Mouse (Mus musculus): Measurements from ENCODE around the gene Cap2. TPM values are rescaled to one million over a fixed set of nuclear protein-coding genes. Genes with fewer than 3 reads are reported as not detected.

The Cap2 gene
- polyA plus RNA-seq, 1 experiment from 2014 or later: 7.3 TPM

DNA sequence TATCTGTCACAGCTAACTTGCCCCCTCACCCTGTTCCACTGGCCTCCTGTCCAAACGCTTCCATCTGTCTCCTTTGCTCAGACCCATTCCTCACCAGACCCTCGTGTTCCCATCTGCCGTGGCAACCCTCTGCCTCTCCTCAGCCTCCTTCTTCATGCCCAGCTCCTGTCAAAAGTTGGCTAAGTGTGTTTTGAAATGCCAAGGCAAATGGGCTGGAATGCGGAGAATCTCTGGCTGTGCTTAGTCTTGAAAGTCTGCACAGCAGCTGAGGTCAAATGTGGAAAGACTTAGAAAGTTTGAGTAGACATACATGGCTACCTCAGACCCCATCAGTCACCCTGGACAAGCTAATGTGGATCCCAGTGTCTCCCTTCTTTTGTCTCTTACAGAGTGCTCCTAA is 21.1 kb downstream of the Cap2 start:
- H3K27ac ChIP-seq (ENCODE audit: low read length): no peak overlapping the region

DNA sequence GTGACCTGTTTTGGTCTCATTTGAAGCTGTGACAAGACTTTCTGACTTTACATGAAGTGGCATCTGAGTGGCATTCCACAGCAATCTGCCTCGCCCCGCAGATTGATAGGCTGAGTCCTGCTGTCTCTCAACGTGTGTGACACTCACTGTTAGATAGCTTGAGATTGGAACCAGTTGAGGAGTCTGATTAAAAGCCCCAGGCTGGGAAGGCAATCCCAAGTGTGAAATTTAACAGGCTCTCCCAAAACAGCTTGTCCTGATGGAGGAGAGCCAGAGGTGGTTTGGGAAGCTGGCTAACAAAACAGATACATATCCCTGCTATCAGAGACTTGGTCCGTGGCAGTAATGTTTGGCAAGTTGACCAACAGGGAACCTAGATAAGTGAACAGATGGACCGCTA is 21.6 kb downstream of the Cap2 start:
- Histone ChIP-seq H3K27ac (ENCODE audit: low read length) (no peak overlapping the region), H3K27me3 (ENCODE audit: insufficient read depth, low read length) (no peaks in the 10 kb centered on the region), H3K4me3 (ENCODE audit: low read length) (no peak overlapping the region), H3K4me1 (ENCODE audit: insufficient read depth, low read length) (no peaks in the 10 kb centered on the region), H3K9ac (replicated peaks; ENCODE audit: low read length) (no peak overlapping the region), H3K36me3 (ENCODE audit: insufficient read depth, low read length) (no peaks in the 10 kb centered on the region), H3K9me3 (ENCODE audit: low read length) (no peaks in the 10 kb centered on the region), H3K4me2 (replicated peaks; ENCODE audit: low read depth, low read length) (no peak overlapping the region)
- no peak for ATAC-seq (ENCODE audit: low FRiP score, low TSS enrichment)
- WGBS: 37% methylated on average over 5 of the region's 5 CpGs

More for the DNA sequence above, 21.1 kb downstream of the Cap2 start:
- no peak for ATAC-seq (ENCODE audit: low FRiP score, low TSS enrichment)
- H3K4me2 ChIP-seq (replicated peaks; ENCODE audit: low read depth, low read length): no peak overlapping the region
- no peaks in the 10 kb centered on the region for H3K27me3 ChIP-seq (ENCODE audit: insufficient read depth, low read length)
- H3K36me3 ChIP-seq (ENCODE audit: insufficient read depth, low read length): no peaks in the 10 kb centered on the region
- H3K9me3 ChIP-seq (ENCODE audit: low read length): no peaks in the 10 kb centered on the region
- H3K9ac ChIP-seq (replicated peaks; ENCODE audit: low read length): no peak overlapping the region
- H3K4me1 ChIP-seq (ENCODE audit: insufficient read depth, low read length): no peaks in the 10 kb centered on the region
- WGBS: 51% methylated on average over 4 of the region's 4 CpGs
- no peak overlapping the region for H3K4me3 ChIP-seq (ENCODE audit: low read length)

DNA sequence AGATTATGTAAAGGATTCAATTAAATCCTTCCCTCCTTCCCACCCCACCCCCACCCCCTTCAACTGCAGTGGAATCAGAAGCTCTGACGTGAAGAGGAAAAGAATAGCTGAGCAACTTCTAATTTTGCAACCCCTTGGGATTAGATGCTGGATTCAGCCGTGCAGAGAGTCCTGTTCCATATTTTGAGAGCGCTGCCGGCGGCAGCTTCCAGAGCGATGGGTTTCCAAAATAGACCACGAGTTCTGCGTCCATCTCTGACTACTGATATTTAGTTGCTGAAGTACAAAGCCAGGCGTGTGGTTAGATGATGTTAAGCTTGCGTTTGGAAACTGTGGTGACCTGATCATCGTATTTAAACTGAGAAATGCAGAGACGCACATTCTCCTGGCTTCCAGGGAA is 22.1 kb downstream of the Cap2 start:
- Histone ChIP-seq H3K9ac (replicated peaks; ENCODE audit: low read length) (no peak overlapping the region), H3K27ac (ENCODE audit: low read length) (no peak overlapping the region)

DNA sequence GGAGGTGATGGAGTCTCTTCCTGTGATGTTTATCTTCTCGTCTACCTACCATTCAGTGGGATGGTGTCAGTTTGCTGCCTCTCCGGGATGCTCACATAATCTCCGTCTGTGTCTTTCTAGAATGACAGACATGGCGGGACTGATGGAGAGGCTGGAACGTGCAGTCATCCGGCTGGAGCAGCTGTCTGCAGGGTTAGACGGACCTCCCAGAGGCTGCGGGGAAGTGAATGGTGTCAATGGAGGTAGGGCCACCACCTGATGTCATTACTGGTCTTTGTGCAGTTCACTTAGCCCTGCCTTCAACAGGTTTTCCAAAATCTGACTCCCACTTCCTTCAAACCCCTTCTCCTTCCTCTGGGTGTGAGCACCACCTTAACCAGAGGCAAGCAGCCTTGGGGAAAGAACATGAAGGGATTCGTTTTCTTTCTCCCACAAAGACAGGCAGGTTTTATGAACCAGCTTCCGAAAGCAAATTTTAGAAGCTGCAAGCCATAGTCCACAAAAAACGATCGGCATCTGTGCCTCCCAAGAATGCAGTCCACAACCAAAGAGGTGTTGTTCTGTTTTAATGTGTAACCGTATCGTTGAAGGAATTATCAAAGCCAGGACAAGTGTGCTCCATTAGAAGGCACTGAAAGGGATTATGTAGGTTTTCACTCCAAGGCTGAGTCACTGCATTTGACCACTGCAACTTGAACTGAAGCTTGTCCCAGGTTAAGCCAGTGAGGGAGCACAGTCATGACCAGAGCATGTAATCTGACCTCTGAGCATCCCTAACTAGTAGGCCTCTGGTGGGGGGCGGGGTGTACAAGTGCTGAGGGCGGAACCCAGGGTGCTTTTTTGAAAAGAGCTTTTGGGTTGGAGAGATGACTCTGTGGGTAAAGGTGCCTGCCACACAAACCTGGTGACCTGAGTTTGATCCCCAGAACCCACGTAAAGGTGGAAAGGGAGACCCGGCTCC is 23.9 kb downstream of the Cap2 start:
- Histone ChIP-seq H3K27me3 (ENCODE audit: insufficient read depth, low read length) (no peaks in the 10 kb centered on the region), H3K9me3 (ENCODE audit: low read length) (no peaks in the 10 kb centered on the region), H3K27ac (ENCODE audit: low read length) (no peak overlapping the region), H3K36me3 (ENCODE audit: insufficient read depth, low read length) (no peaks in the 10 kb centered on the region), H3K4me2 (replicated peaks; ENCODE audit: low read depth, low read length) (no peak overlapping the region), H3K9ac (replicated peaks; ENCODE audit: low read length) (no peak overlapping the region), H3K4me3 (ENCODE audit: low read length) (no peak overlapping the region), H3K4me1 (ENCODE audit: insufficient read depth, low read length) (no peaks in the 10 kb centered on the region)
- WGBS: 66% methylated on average over 18 of the region's 18 CpGs
- ATAC-seq (ENCODE audit: low FRiP score, low TSS enrichment): no peak

More for the DNA sequence above, 22.1 kb downstream of the Cap2 start:
- Histone ChIP-seq H3K27me3 (ENCODE audit: insufficient read depth, low read length) (no peaks in the 10 kb centered on the region), H3K36me3 (ENCODE audit: insufficient read depth, low read length) (no peaks in the 10 kb centered on the region), H3K9me3 (ENCODE audit: low read length) (no peaks in the 10 kb centered on the region), H3K4me1 (ENCODE audit: insufficient read depth, low read length) (no peaks in the 10 kb centered on the region), H3K4me2 (replicated peaks; ENCODE audit: low read depth, low read length) (no peak overlapping the region), H3K4me3 (ENCODE audit: low read length) (no peak overlapping the region)
- 74% methylated on average over 12 of the region's 12 CpGs for WGBS
- ATAC-seq (ENCODE audit: low FRiP score, low TSS enrichment): no peak

DNA sequence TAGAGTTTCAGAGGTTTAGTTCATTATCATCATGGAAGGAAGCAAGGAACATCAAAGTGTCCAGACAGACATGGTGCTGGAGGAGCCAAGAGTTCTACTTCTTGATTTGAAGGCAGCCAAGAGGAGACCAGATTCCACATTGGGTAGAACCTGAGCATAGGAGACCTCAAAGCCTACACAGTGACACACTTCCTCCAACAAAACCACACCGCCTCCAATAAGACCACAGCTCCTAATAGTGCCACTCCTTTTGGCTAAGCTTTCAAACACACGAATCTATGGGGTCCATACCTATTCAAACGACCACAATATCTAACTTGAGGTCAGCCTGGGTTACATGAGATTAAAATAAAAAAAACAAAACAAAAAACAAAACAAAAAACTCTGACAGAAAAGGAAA is 25.0 kb downstream of the Cap2 start:
- Histone ChIP-seq H3K27ac (ENCODE audit: low read length) (no peak overlapping the region), H3K9me3 (ENCODE audit: low read length) (no peaks in the 10 kb centered on the region), H3K4me1 (ENCODE audit: insufficient read depth, low read length) (no peaks in the 10 kb centered on the region), H3K4me3 (ENCODE audit: low read length) (no peak overlapping the region), H3K9ac (replicated peaks; ENCODE audit: low read length) (no peak overlapping the region), H3K27me3 (ENCODE audit: insufficient read depth, low read length) (no peaks in the 10 kb centered on the region), H3K4me2 (replicated peaks; ENCODE audit: low read depth, low read length) (no peak overlapping the region), H3K36me3 (ENCODE audit: insufficient read depth, low read length) (no peaks in the 10 kb centered on the region)
- 75% methylated on average over 3 of the region's 3 CpGs for WGBS
- ATAC-seq (ENCODE audit: low FRiP score, low TSS enrichment): no peak

DNA sequence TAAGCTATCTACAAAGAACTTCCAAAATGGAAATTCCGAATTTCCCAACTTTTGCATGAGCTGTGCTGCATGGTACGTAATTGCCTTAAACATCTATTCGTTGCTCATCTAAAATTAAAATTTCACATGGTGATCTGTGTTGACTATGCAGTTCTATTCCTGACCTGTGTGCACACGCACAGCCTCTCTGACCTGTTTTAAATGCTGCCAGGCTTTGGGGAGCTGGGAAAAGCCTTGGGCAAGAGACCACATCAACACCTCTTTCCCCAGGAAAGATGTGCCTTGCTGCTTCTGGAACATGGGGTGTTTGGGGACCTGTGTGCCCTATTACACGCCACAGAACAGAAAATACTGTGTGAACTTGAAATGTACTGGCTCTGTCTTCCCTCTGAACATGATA is 25.7 kb downstream of the Cap2 start:
- no peak overlapping the region for H3K4me3 ChIP-seq (ENCODE audit: low read length)
- no peaks in the 10 kb centered on the region for H3K36me3 ChIP-seq (ENCODE audit: insufficient read depth, low read length)
- no peak overlapping the region for H3K4me2 ChIP-seq (replicated peaks; ENCODE audit: low read depth, low read length)
- H3K27me3 ChIP-seq (ENCODE audit: insufficient read depth, low read length): no peaks in the 10 kb centered on the region
- WGBS: 93% methylated on average over 5 of the region's 5 CpGs
- no peaks in the 10 kb centered on the region for H3K4me1 ChIP-seq (ENCODE audit: insufficient read depth, low read length)
- H3K9me3 ChIP-seq (ENCODE audit: low read length): no peaks in the 10 kb centered on the region
- no peak overlapping the region for H3K27ac ChIP-seq (ENCODE audit: low read length)
- no peak overlapping the region for H3K9ac ChIP-seq (replicated peaks; ENCODE audit: low read length)
- ATAC-seq (ENCODE audit: low FRiP score, low TSS enrichment): no peak

DNA sequence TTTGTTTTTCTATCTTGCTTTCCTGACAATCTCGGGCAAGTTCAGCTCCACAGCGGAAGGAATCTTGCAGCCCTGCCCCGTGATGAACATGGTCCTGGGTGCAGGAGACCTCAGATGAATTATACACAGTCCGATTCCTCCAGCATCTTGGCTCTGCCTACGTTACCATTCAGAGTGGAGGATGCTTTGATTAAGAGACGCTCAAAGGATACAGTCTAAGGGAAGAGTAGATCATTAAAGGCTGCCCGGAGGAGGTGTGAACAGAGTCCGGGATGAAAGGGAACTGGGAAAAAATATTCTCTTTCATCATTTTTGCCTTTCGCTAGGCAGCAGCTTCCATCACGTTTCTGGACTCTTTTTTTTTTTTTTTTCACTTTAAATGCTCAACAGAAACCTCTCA is 27.4 kb downstream of the Cap2 start:
- no peaks in the 10 kb centered on the region for H3K36me3 ChIP-seq (ENCODE audit: insufficient read depth, low read length)

DNA sequence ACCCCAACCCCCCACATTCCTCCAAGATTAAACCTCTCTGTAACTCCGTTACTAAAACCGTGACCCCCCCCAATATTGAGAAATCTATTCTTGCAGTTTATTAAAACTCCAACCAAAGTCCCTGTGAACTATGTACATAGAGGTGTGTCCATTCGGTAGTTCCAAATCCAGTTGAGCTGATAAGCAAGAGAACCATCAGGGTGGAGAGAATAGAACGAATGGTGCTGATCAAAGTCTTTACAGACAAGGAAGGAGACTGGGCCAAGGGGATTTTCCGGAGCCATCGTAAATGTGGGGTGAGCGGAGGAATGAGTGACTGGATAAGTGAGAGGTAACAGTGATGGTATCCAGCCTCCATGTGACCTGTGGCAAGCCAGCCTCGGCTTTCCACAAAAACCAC is 28.9 kb downstream of the Cap2 start:
- ATAC-seq (ENCODE audit: low FRiP score, low TSS enrichment): no peak
- Histone ChIP-seq H3K9ac (replicated peaks; ENCODE audit: low read length) (no peak overlapping the region), H3K4me3 (ENCODE audit: low read length) (no peak overlapping the region), H3K4me2 (replicated peaks; ENCODE audit: low read depth, low read length) (no peak overlapping the region), H3K27me3 (ENCODE audit: insufficient read depth, low read length) (no peaks in the 10 kb centered on the region), H3K36me3 (ENCODE audit: insufficient read depth, low read length) (no peaks in the 10 kb centered on the region), H3K9me3 (ENCODE audit: low read length) (no peaks in the 10 kb centered on the region), H3K4me1 (ENCODE audit: insufficient read depth, low read length) (peaks cover 7% of the 10 kb centered on the region; the same call in 1 of the 2 replicates), H3K27ac (ENCODE audit: low read length) (no peak overlapping the region)
- WGBS: 75% methylated on average over 8 of the region's 8 CpGs

More for the DNA sequence above, 27.4 kb downstream of the Cap2 start:
- H3K9ac ChIP-seq (replicated peaks; ENCODE audit: low read length): no peak overlapping the region
- no peak overlapping the region for H3K4me3 ChIP-seq (ENCODE audit: low read length)
- H3K27me3 ChIP-seq (ENCODE audit: insufficient read depth, low read length): no peaks in the 10 kb centered on the region
- H3K4me2 ChIP-seq (replicated peaks; ENCODE audit: low read depth, low read length): no peak overlapping the region
- 65% methylated on average over 10 of the region's 10 CpGs for WGBS
- no peak for ATAC-seq (ENCODE audit: low FRiP score, low TSS enrichment)
- peaks cover 1% of the 10 kb centered on the region; the same call in 1 of the 2 replicates for H3K4me1 ChIP-seq (ENCODE audit: insufficient read depth, low read length)
- no peaks in the 10 kb centered on the region for H3K9me3 ChIP-seq (ENCODE audit: low read length)
- no peak overlapping the region for H3K27ac ChIP-seq (ENCODE audit: low read length)

DNA sequence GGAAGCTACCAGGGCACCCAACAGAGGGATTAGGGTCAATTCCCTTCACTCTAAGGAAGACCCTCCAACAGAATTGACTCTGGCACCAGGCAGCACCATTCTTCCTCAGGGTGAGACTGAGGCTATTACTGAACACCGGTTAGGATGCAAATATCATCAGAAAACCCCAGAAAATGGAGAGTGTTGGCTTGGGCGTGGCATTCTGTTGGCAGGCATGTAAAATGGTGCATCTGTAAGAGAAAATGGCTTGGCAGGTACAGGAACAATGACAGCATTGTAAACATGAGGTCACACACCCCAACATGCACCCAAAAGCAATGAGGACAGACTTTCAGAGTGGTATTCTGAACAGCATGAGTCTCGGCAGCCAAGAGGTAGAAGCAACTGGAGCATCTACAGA is 30.0 kb downstream of the Cap2 start:
- H3K27ac ChIP-seq (ENCODE audit: low read length): no peak overlapping the region
- no peak for ATAC-seq (ENCODE audit: low FRiP score, low TSS enrichment)

DNA sequence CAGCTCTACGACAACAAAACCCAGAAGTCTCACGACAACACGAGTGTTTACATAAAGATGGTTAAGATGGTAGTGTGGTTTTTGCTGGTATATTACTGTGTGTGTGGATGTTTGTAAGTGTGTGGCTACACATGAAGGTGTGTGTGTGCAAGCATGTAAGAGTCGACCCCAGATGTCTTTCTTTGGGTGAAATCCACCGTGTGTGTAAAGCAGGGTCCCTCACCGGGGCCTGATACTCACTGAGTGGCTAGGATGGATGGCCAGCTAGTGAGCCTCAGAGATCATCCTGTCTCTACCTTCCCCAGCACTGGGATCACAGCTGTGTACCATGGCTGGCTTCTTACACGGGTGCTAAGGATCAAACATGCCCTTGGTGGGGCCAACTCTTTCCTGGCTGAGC is 30.6 kb downstream of the Cap2 start:
- Histone ChIP-seq H3K9ac (replicated peaks; ENCODE audit: low read length) (no peak overlapping the region), H3K4me3 (ENCODE audit: low read length) (no peak overlapping the region), H3K27me3 (ENCODE audit: insufficient read depth, low read length) (no peaks in the 10 kb centered on the region), H3K4me2 (replicated peaks; ENCODE audit: low read depth, low read length) (no peak overlapping the region), H3K36me3 (ENCODE audit: insufficient read depth, low read length) (no peaks in the 10 kb centered on the region), H3K4me1 (ENCODE audit: insufficient read depth, low read length) (peaks cover 7% of the 10 kb centered on the region; the same call in 1 of the 2 replicates), H3K9me3 (ENCODE audit: low read length) (no peaks in the 10 kb centered on the region), H3K27ac (ENCODE audit: low read length) (no peak overlapping the region)
- ATAC-seq (ENCODE audit: low FRiP score, low TSS enrichment): no peak
- WGBS: 92% methylated on average over 7 of the region's 7 CpGs

More for the DNA sequence above, 30.0 kb downstream of the Cap2 start:
- H3K4me1 ChIP-seq (ENCODE audit: insufficient read depth, low read length): peaks cover 7% of the 10 kb centered on the region; the same call in 1 of the 2 replicates
- H3K36me3 ChIP-seq (ENCODE audit: insufficient read depth, low read length): no peaks in the 10 kb centered on the region
- H3K4me2 ChIP-seq (replicated peaks; ENCODE audit: low read depth, low read length): no peak overlapping the region
- H3K4me3 ChIP-seq (ENCODE audit: low read length): no peak overlapping the region
- 88% methylated on average over 3 of the region's 3 CpGs for WGBS
- no peak overlapping the region for H3K9ac ChIP-seq (replicated peaks; ENCODE audit: low read length)
- no peaks in the 10 kb centered on the region for H3K27me3 ChIP-seq (ENCODE audit: insufficient read depth, low read length)
- no peaks in the 10 kb centered on the region for H3K9me3 ChIP-seq (ENCODE audit: low read length)

Data from kidney, embryonic 16.5 days (tissue).